Mouse (Mus musculus) urinary bladder, adult 2 months (tissue): ENCODE data around the gene Cacna2d2. TPM values are rescaled to one million over a fixed set of nuclear protein-coding genes. Genes with fewer than 3 reads are reported as not detected.

Experiments
- DNase-seq: peaks from one replicate; pipeline ENCODE4 v3.0.0; 2022; ENCODE audit warnings: low spot score
- polyA plus RNA-seq: library from polyadenylated mRNA; depleted of rRNA; stranded (reverse); fragments of >200 nt; gene quantifications from 2 replicates; pipeline ENCODE4 v1.2.3, GENCODE M21; 2012

Cacna2d2 gene
- polyA plus RNA-seq, 1 experiment = 0.84 TPM

GRCm38 (mm10) chr9:107456667-107457066 lies 57.3 kb downstream of the Cacna2d2 start:
- DNase-seq = no peak

GRCm38 (mm10) chr9:107462907-107463306 lies 63.5 kb downstream of the Cacna2d2 start:
- DNase-seq = no peak

GRCm38 (mm10) chr9:107463509-107463908 lies 64.1 kb downstream of the Cacna2d2 start:
- DNase-seq = peak; percentile 62

- no peak for DNase-seq
Observed at GRCm38 (mm10) chr9:107464130-107464529, 64.7 kb downstream of the Cacna2d2 start.

- DNase-seq = no peak
Observed at GRCm38 (mm10) chr9:107465657-107466056, 66.2 kb downstream of the Cacna2d2 start.

- DNase-seq = no peak
Observed at GRCm38 (mm10) chr9:107469213-107469795, 69.9 kb downstream of the Cacna2d2 start.

- no peak for DNase-seq
Observed at GRCm38 (mm10) chr9:107470427-107470826, 71.0 kb downstream of the Cacna2d2 start.

- no peak for DNase-seq
Observed at GRCm38 (mm10) chr9:107474016-107474415, 74.6 kb downstream of the Cacna2d2 start.

GRCm38 (mm10) chr9:107478979-107479378 lies 79.6 kb downstream of the Cacna2d2 start:
- DNase-seq = no peak

- DNase-seq = no peak
Observed at GRCm38 (mm10) chr9:107479593-107479992, 80.2 kb downstream of the Cacna2d2 start.

- no peak for DNase-seq
Observed at GRCm38 (mm10) chr9:107480477-107481069, 81.2 kb downstream of the Cacna2d2 start.

- no peak for DNase-seq
Observed at GRCm38 (mm10) chr9:107481340-107481739, 81.9 kb downstream of the Cacna2d2 start.

GRCm38 (mm10) chr9:107482004-107482403 lies 82.6 kb downstream of the Cacna2d2 start:
- DNase-seq = no peak

GRCm38 (mm10) chr9:107482770-107483169 lies 83.4 kb downstream of the Cacna2d2 start:
- no peak for DNase-seq

GRCm38 (mm10) chr9:107483714-107484113 lies 84.3 kb downstream of the Cacna2d2 start:
- no peak for DNase-seq

GRCm38 (mm10) chr9:107484302-107484701 lies 84.9 kb downstream of the Cacna2d2 start:
- DNase-seq = no peak

- DNase-seq = no peak
Observed at GRCm38 (mm10) chr9:107484766-107485165, 85.4 kb downstream of the Cacna2d2 start.

GRCm38 (mm10) chr9:107486086-107486485 lies 86.7 kb downstream of the Cacna2d2 start:
- DNase-seq = no peak

- DNase-seq = no peak
Observed at GRCm38 (mm10) chr9:107486507-107487225, 87.3 kb downstream of the Cacna2d2 start.

- no peak for DNase-seq
Observed at GRCm38 (mm10) chr9:107490146-107490545, 90.7 kb downstream of the Cacna2d2 start.

GRCm38 (mm10) chr9:107490625-107491024 lies 91.2 kb downstream of the Cacna2d2 start:
- no peak for DNase-seq

- DNase-seq = no peak
Observed at GRCm38 (mm10) chr9:107493511-107493910, 94.1 kb downstream of the Cacna2d2 start.

GRCm38 (mm10) chr9:107494238-107494637 lies 94.8 kb downstream of the Cacna2d2 start:
- DNase-seq = no peak
